Mouse (Mus musculus): ENCODE results near the gene Itga2b.

Gene Itga2b

GRCm38 (mm10) chr11:102460541-102460940, 9.4 kb downstream of the Itga2b start:
- DNase-seq (ENCODE audit: low spot score in 2 of 2): no peak

- DNase-seq (ENCODE audit: low spot score in 2 of 2): peak in 1 of 2 experiments; percentile 54
Observed at GRCm38 (mm10) chr11:102455740-102456396, 14.1 kb downstream of the Itga2b start.

GRCm38 (mm10) chr11:102453131-102453530, 16.8 kb downstream of the Itga2b start:
- no peak for DNase-seq (ENCODE audit: low spot score in 2 of 2)

- DNase-seq (ENCODE audit: low spot score in 2 of 2): peak in 1 of 2 experiments; percentile 41
Observed at GRCm38 (mm10) chr11:102449043-102450008, 20.6 kb downstream of the Itga2b start.

GRCm38 (mm10) chr11:102448327-102448726, 21.6 kb downstream of the Itga2b start:
- peak in 1 of 2 experiments; percentile 52 for DNase-seq (ENCODE audit: low spot score in 2 of 2)

GRCm38 (mm10) chr11:102447497-102447896, 22.4 kb downstream of the Itga2b start, which contains the start of gene Fam171a2:
Gene Fam171a2 (minus strand): TSS chr11:102447682.
- DNase-seq (ENCODE audit: low spot score in 2 of 2): peak in 1 of 2 experiments; percentile 55

GRCm38 (mm10) chr11:102446581-102447461, 23.1 kb downstream of the Itga2b start:
- DNase-seq (ENCODE audit: low spot score in 2 of 2): no peak

GRCm38 (mm10) chr11:102445891-102446361, 24.0 kb downstream of the Itga2b start:
- DNase-seq (ENCODE audit: low spot score in 2 of 2): peak in 1 of 2 experiments; percentile 39

GRCm38 (mm10) chr11:102445264-102445890, 24.5 kb downstream of the Itga2b start:
- DNase-seq (ENCODE audit: low spot score in 2 of 2): peak in 1 of 2 experiments; percentile 45

- DNase-seq (ENCODE audit: low spot score in 2 of 2): no peak
Observed at GRCm38 (mm10) chr11:102444781-102445180, 25.1 kb downstream of the Itga2b start.

- no peak for DNase-seq (ENCODE audit: low spot score in 2 of 2)
Observed at GRCm38 (mm10) chr11:102444321-102444720, 25.6 kb downstream of the Itga2b start.

- DNase-seq (ENCODE audit: low spot score in 2 of 2): no peak
Observed at GRCm38 (mm10) chr11:102443740-102444139, 26.2 kb downstream of the Itga2b start.

- DNase-seq (ENCODE audit: low spot score in 2 of 2): no peak
Observed at GRCm38 (mm10) chr11:102442089-102442488, 27.8 kb downstream of the Itga2b start.

GRCm38 (mm10) chr11:102441434-102441833, 28.5 kb downstream of the Itga2b start:
- DNase-seq (ENCODE audit: low spot score in 2 of 2): no peak

- no peak for DNase-seq (ENCODE audit: low spot score in 2 of 2)
Observed at GRCm38 (mm10) chr11:102440255-102440654, 29.7 kb downstream of the Itga2b start.

- peak in 1 of 2 experiments; percentile 37 for DNase-seq (ENCODE audit: low spot score in 2 of 2)
Observed at GRCm38 (mm10) chr11:102439093-102440082, 30.5 kb downstream of the Itga2b start.

- DNase-seq (ENCODE audit: low spot score in 2 of 2): peak in 1 of 2 experiments; percentile 77
Observed at GRCm38 (mm10) chr11:102438212-102439092, 31.5 kb downstream of the Itga2b start.

Data from left cerebral cortex, adult 9 months (tissue).